ENCODE assay signal across 15 mouse cellular contexts in genomic region chr13:34780856-34781610, GRCm38 (mm10). TPM values are rescaled to one million over a fixed set of nuclear protein-coding genes. Genes with fewer than 3 reads are reported as not detected.
DNase-seq lines count a peak whose midpoint lies in the region; ATAC-seq and TF ChIP-seq lines count a peak whose summit lies in the region.
"Had no signal": no experiment of that assay in that cellular context is flagged by ENCODE, and none has a peak within 500 bp of the region (broad histone marks: within the 10 kb centered on the region; RNA-seq: fewer than 3 reads in every experiment).

No protein-coding gene starts in this region.

- peaks cover 9% of the 10 kb centered on the region for H3K4me1 ChIP-seq in heart, adult 2 months (ENCODE audit: control insufficient read depth, insufficient read depth, low read length)
- peaks cover 22% of the 10 kb centered on the region for H3K4me1 ChIP-seq in limb, embryonic 14.5 days (ENCODE audit: control insufficient read depth, insufficient read depth, low read length)

- TF ChIP-seq POLR2A in heart, adult 2 months (IDR thresholded peaks at IDR 0.05; ENCODE audit: insufficient read depth, low read depth, low read length), result no peak
- TF ChIP-seq POLR2A in limb, embryonic 14.5 days (IDR thresholded peaks at IDR 0.05; ENCODE audit: borderline replicate concordance, extremely low read depth, insufficient read depth, insufficient read length), result no peak

- H3K36me3 ChIP-seq in heart, adult 2 months (ENCODE audit: control insufficient read depth, insufficient read depth, low read length), result peaks cover 3% of the 10 kb centered on the region; the same call in 1 of the 2 replicates
- H3K36me3 ChIP-seq in limb, embryonic 14.5 days (ENCODE audit: control insufficient read depth, insufficient read depth, low read length), result no peaks in the 10 kb centered on the region

- peak; percentile 80 for ATAC-seq in limb, embryonic 14.5 days (ENCODE audit: low FRiP score, low read depth)
- ATAC-seq: hindbrain, postnatal 0 days; Patski had no signal

- peak in 1 of 2 experiments; percentile 39 for DNase-seq in heart, adult 2 months
- DNase-seq in heart, postnatal 36 days, result no peak
- peak; percentile 19 for DNase-seq in NIH3T3 (ENCODE audit: low read depth)
- DNase-seq in heart, postnatal 4 days, result peak; percentile 48
- DNase-seq in limb, embryonic 14.5 days (ENCODE audit: low spot score), result peak; percentile 71
- DNase-seq in left cerebral cortex, postnatal 36 days (ENCODE audit: low spot score in 2 of 2), result no peak
- no peak for DNase-seq in frontal cortex, postnatal 25 days (ENCODE audit: low spot score in 2 of 2)
- no peak for DNase-seq in thymus, postnatal 14 days
- DNase-seq: adrenal gland, postnatal 36 days; cerebellum, adult 9-10 months had no signal

- intact Hi-C loops in heart, adult 2 months (cut with DNase I), result loop anchor here (2.0 kb wide), 1 partner anchor 18 kb away; no protein-coding TSS in a partner anchor
- intact Hi-C loops in heart, postnatal 36 days (cut with DNase I), result no loop called here
- intact Hi-C loops in left cerebral cortex, postnatal 36 days (cut with DNase I), result no loop called here

- no peak overlapping the region for H3K4me2 ChIP-seq in limb, embryonic 14.5 days (replicated peaks; ENCODE audit: low read depth, low read length, severe bottlenecking)

- H3K4me3 ChIP-seq in heart, adult 2 months, result no peak overlapping the region
- no peak overlapping the region for H3K4me3 ChIP-seq in limb, embryonic 14.5 days (replicated peaks; ENCODE audit: low read length)
- H3K4me3 ChIP-seq: megakaryocyte, embryonic 14.5 days; myocyte had no signal

- peak overlapping the region; percentile 11 for H3K27ac ChIP-seq in heart, adult 2 months
- H3K27ac ChIP-seq in limb, embryonic 14.5 days (replicated peaks; ENCODE audit: low read depth, low read length), result peak overlapping the region; percentile 43; the same call in 1 of the 2 replicates
- H3K27ac ChIP-seq: hindbrain, postnatal 0 days had no signal

- no peak overlapping the region for H3K9ac ChIP-seq in heart, adult 2 months (ENCODE audit: low read depth, low read length)
- H3K9ac ChIP-seq in limb, embryonic 14.5 days (ENCODE audit: low read depth, low read length, severe bottlenecking), result no peak overlapping the region

- no peaks in the 10 kb centered on the region for H3K27me3 ChIP-seq in heart, adult 2 months (ENCODE audit: control insufficient read depth, insufficient read depth, low read length)
- no peaks in the 10 kb centered on the region for H3K27me3 ChIP-seq in limb, embryonic 14.5 days (ENCODE audit: control insufficient read depth, insufficient read depth, low read length)
- H3K27me3 ChIP-seq: Patski had no signal

- 40% methylated on average over 7 of the region's 7 CpGs for WGBS in heart, adult 2 months
- WGBS in limb, embryonic 14.5 days, result 48% methylated on average over 7 of the region's 7 CpGs

- TF ChIP-seq EP300 in heart, adult 2 months (IDR thresholded peaks at IDR 0.05; ENCODE audit: insufficient read depth, low read depth, low read length), result no peak

- no peaks in the 10 kb centered on the region for H3K79me2 ChIP-seq in heart, adult 2 months (replicated peaks; ENCODE audit: control insufficient read depth, insufficient read depth, low read length)

- no peaks in the 10 kb centered on the region for H3K9me3 ChIP-seq in limb, embryonic 14.5 days (ENCODE audit: control insufficient read depth, low read length)
- H3K9me3 ChIP-seq: megakaryocyte, embryonic 14.5 days had no signal

- TF ChIP-seq CTCF in heart, adult 2 months (IDR thresholded peaks at IDR 0.05), result 0 out of 2 replicates have a peak, but pooled peaks have one; percentile 13

RNA-seq across cellular contexts. Expression of gene Fam50b, which starts 46.4 kb away (rescaled TPM):
- not detected for total RNA-seq in heart, adult 2 months (2021)
- 0.18 TPM in 1 of 2 replicates, not detected in the other for polyA plus RNA-seq in heart, adult 2 months (2012; rRNA removed)
- not detected for total RNA-seq in heart, postnatal 36 days (2021)
- total RNA-seq in heart, postnatal 4 days (2021), result not detected
- not detected in 2 replicates for polyA plus RNA-seq in limb, embryonic 14.5 days (2012; rRNA removed)
- polyA plus RNA-seq in limb, embryonic 14.5 days (2014; fragmentation: Nextera tagmentation; extraction: Ambion mirVana), result not detected in 2 replicates
- not detected for total RNA-seq in left cerebral cortex, postnatal 36 days (2021)
- total RNA-seq: adrenal gland, postnatal 36 days; hindbrain, postnatal 0 days; left cerebral cortex, adult 18-20 months had no signal
- polyA plus RNA-seq: myocyte, Patski had no signal

Comparison
In these comparisons a context has a peak if more than half of its experiments do, and no peak if none do; other contexts are left out.
1. DNase-seq: peak in NIH3T3 (single experiment), heart, postnatal 4 days (single experiment) and limb, embryonic 14.5 days (single experiment); none in heart, postnatal 36 days (0 of 2), left cerebral cortex, postnatal 36 days (0 of 2), frontal cortex, postnatal 25 days (0 of 2) and thymus, postnatal 14 days (single experiment).